Mouse (Mus musculus) CH12.LX (cell line): ENCODE measurements around the gene Tmco4.

Experiments used
- CHD2 ChIP-seq: IDR thresholded peaks from 2 replicates; pipeline ENCODE4 v1.6.1; 2011; ENCODE audit warnings: low read length, improper control_type of control experiment
- CTCF ChIP-seq, 2 experiments: IDR thresholded peaks in 1 of 2; conservative IDR thresholded peaks in 1 of 2; 2 replicates each; pipeline ENCODE4 v1.5.1; 2011 to 2012; ENCODE audit warnings: low read depth in 2 of 2, low read length in 2 of 2, improper control_type of control experiment in 1 of 2, inconsistent platforms in 1 of 2, mild to moderate bottlenecking in 1 of 2, moderate library complexity in 1 of 2
- E2F4 ChIP-seq: IDR thresholded peaks from 2 replicates; pipeline ENCODE4 v1.6.1; 2011; ENCODE audit warnings: low read depth, low read length, improper control_type of control experiment; ENCODE audit not compliant: insufficient replicate concordance
- EP300 ChIP-seq: IDR thresholded peaks from 2 replicates; pipeline ENCODE4 v1.6.1; 2011; ENCODE audit warnings: low read length, improper control_type of control experiment
- IRF4 ChIP-seq: IDR thresholded peaks from 2 replicates; pipeline ENCODE4 v1.6.1; 2014; ENCODE audit warnings: low read depth, mild to moderate bottlenecking, inconsistent platforms, low read length, improper control_type of control experiment
- MXI1 ChIP-seq: IDR thresholded peaks from 2 replicates; pipeline ENCODE4 v1.6.1; 2011; ENCODE audit warnings: mild to moderate bottlenecking, low read depth, low read length, improper control_type of control experiment
- POLR2A ChIP-seq: IDR thresholded peaks from 2 replicates; pipeline ENCODE4 v1.6.1; 2011; ENCODE audit warnings: low read depth, mild to moderate bottlenecking, improper control_type of control experiment, low read length
- SIN3A ChIP-seq: IDR thresholded peaks from 2 replicates; pipeline ENCODE4 v1.6.1; 2012; ENCODE audit warnings: low read length, improper control_type of control experiment, inconsistent platforms

- no peak for TF ChIP-seq CTCF (conservative IDR thresholded peaks at IDR 0.05 in 1 of 2, IDR thresholded peaks at IDR 0.05 in 1 of 2; ENCODE audit: low read depth in 2 of 2, low read length in 2 of 2)
- no peak for TF ChIP-seq SIN3A
- TF ChIP-seq MXI1: no peak
- no peak for TF ChIP-seq EP300
- TF ChIP-seq POLR2A: no peak
- TF ChIP-seq E2F4: no peak
- TF ChIP-seq IRF4: no peak
- no peak for TF ChIP-seq CHD2
Observed at GRCm38 (mm10) chr4:139080259-139080658, 107.6 kb downstream of the Tmco4 start.
